Mouse (Mus musculus) kidney, adult 2 months (tissue): Measurements from ENCODE around the gene Myg1.

Source experiments
- CTCF ChIP-seq: fragments of 200-500 bp; conservative IDR thresholded peaks from 2 replicates; pipeline ENCODE4 v1.5.1; 2011; ENCODE audit warnings: low read depth, mild to moderate bottlenecking, control low read depth, low read length, moderate library complexity, mixed read lengths; ENCODE audit not compliant: insufficient read depth, insufficient read length
- POLR2A ChIP-seq: fragments of 200-500 bp; IDR thresholded peaks from one replicate; pipeline ENCODE4 v1.6.1; 2011; ENCODE audit warnings: low read depth, low read length, control low read depth

DNA sequence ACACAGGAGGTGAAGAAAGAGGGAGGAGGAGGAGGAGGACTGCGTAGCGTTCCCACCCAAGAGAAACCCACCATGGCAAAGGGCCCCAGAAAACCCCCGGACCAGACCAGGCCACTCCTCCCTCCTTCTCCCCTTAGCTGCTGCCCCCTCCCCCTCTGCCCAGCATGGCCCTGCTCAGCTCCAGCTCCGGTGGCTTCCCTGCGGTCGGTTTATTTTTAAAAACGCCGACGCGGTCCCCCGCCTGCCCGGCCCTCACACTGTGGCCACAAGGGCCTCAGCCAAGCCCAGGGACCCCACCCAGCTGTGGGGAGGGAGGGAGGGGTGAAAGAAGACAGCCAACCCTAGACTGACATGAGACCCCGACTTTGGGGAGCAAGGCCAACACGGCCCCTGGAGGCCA is 31.1 kb downstream of the Myg1 start:
- TF ChIP-seq CTCF (no peak), POLR2A (no peak)
